Mouse (Mus musculus): ENCODE data around the gene Mipep. TPM values are rescaled to one million over a fixed set of nuclear protein-coding genes. Genes with fewer than 3 reads are reported as not detected.

Mipep gene
- polyA plus RNA-seq (2021; fragmentation: Nextera tagmentation): 26.9 and 27.0 TPM in 2 replicates
- long read RNA-seq, experiment 1, transcript Mipep-201 (19 exons, 3,015 nt): major isoform, 72 of 94 reads
- long read RNA-seq, experiment 1, partial matches to known transcripts: 12 of 94 reads
- long read RNA-seq, experiment 1, other reads (novel, unspliced or antisense): 8 of 94 reads
- long read RNA-seq, experiment 2, transcript Mipep-201 (19 exons, 3,015 nt): major isoform, 324 of 365 reads
- long read RNA-seq, experiment 2, partial matches to known transcripts: 6 of 365 reads
- long read RNA-seq, experiment 2, other reads (novel, unspliced or antisense): 33 of 365 reads

GRCm38 (mm10) chr14:60784427-60785315 is at the start of gene Mipep:
Gene Mipep, plus strand, starts transcription at chr14:60784573.

GRCm38 (mm10) chr14:60767884-60768283 is 16.5 kb upstream of the Mipep start, which contains the start of gene C1qtnf9:
Gene C1qtnf9, plus strand, starts transcription at chr14:60768134.

Other genes starting within 250 kb of the Mipep start
- gene Spata13, start 150.6 kb upstream of the Mipep start, polyA plus RNA-seq (2021; fragmentation: Nextera tagmentation): 3.9 and 5.8 TPM in 2 replicates
- gene C1qtnf9, start 16.4 kb upstream of the Mipep start, polyA plus RNA-seq (2021; fragmentation: Nextera tagmentation): 0.08 TPM in 1 of 2 replicates, not detected in the other